Mouse (Mus musculus) MEL (cell line): ENCODE results near the gene Maml2. TPM values are rescaled to one million over a fixed set of nuclear protein-coding genes. Genes with fewer than 3 reads are reported as not detected.

Experiments used
- DNase-seq: peaks from one replicate; pipeline ENCODE4 v3.0.0; 2011; ENCODE audit warnings: low read depth, low spot score
- H3K27ac ChIP-seq: 2 replicates; pipeline ENCODE4 v1.5.1; 2012; ENCODE audit warnings: low read depth, mild to moderate bottlenecking, control low read depth, low read length, moderate library complexity; ENCODE audit not compliant: control insufficient read depth
- H3K27me3 ChIP-seq, 2 experiments: fragments of 150-350 bp in 1 of 2; sonication (generic) in 1 of 2; 2 replicates each; pipeline ENCODE4 v1.6.1; 2012; ENCODE audit warnings: low read length in 2 of 2, mild to moderate bottlenecking in 2 of 2, improper control_type of control experiment in 1 of 2, moderate library complexity in 1 of 2; ENCODE audit not compliant: insufficient read depth in 2 of 2, control insufficient read depth in 1 of 2
- H3K36me3 ChIP-seq, 2 experiments: 2 replicates each; pipeline ENCODE4 v1.6.1; 2012 to 2014; ENCODE audit warnings: low read length in 2 of 2, improper control_type of control experiment in 1 of 2, inconsistent platforms in 1 of 2, mild to moderate bottlenecking in 1 of 2; ENCODE audit not compliant: insufficient read depth in 2 of 2, control insufficient read depth in 1 of 2
- H3K4me1 ChIP-seq, 2 experiments: fragments of 150-350 bp in 1 of 2; sonication (generic) in 1 of 2; 2 replicates each; pipeline ENCODE4 v1.6.1; 2012; ENCODE audit warnings: low read length in 2 of 2, improper control_type of control experiment in 1 of 2, mild to moderate bottlenecking in 1 of 2; ENCODE audit not compliant: insufficient read depth in 2 of 2, control insufficient read depth in 1 of 2
- H3K4me3 ChIP-seq, 2 experiments: fragments of 150-350 bp in 1 of 2; sonication (generic) in 1 of 2; 2 replicates each; pipeline ENCODE4 v1.5.1; 2012; ENCODE audit warnings: low read depth in 2 of 2, low read length in 2 of 2, mild to moderate bottlenecking in 2 of 2, moderate library complexity in 2 of 2, control low read depth in 1 of 2, improper control_type of control experiment in 1 of 2; ENCODE audit not compliant: control insufficient read depth in 1 of 2, insufficient read depth in 1 of 2
- H3K79me2 ChIP-seq: 2 replicates; pipeline ENCODE4 v1.6.1; 2012; ENCODE audit warnings: mild to moderate bottlenecking, low read length, moderate library complexity; ENCODE audit not compliant: control insufficient read depth, poor library complexity, insufficient read depth
- H3K9ac ChIP-seq: 2 replicates; pipeline ENCODE4 v1.6.1; 2012; ENCODE audit warnings: low read depth, mild to moderate bottlenecking, control low read depth, low read length, moderate library complexity; ENCODE audit not compliant: control insufficient read depth, poor library complexity, severe bottlenecking
- H3K9me3 ChIP-seq: fragments of 150-350 bp; sonication (generic); replicated peaks from 2 replicates; pipeline ENCODE4 v1.6.1; 2012; ENCODE audit warnings: mild to moderate bottlenecking, low read length, improper control_type of control experiment, moderate library complexity; ENCODE audit not compliant: insufficient read depth
- CHD1 ChIP-seq: IDR thresholded peaks from 2 replicates; pipeline ENCODE4 v1.6.1; 2012; ENCODE audit warnings: low read depth, mild to moderate bottlenecking, inconsistent platforms, low read length, improper control_type of control experiment
- ELF1 ChIP-seq: IDR thresholded peaks from 2 replicates; pipeline ENCODE4 v1.6.1; 2014; ENCODE audit warnings: low read depth, mild to moderate bottlenecking, inconsistent platforms, low read length, improper control_type of control experiment, moderate library complexity
- EP300 ChIP-seq, 2 experiments: IDR thresholded peaks; 2 replicates each; pipeline ENCODE4 v1.6.1; 2011; ENCODE audit warnings: improper control_type of control experiment in 2 of 2, low read length in 2 of 2, low read depth in 1 of 2, mild to moderate bottlenecking in 1 of 2
- GATA1 ChIP-seq: IDR thresholded peaks from 2 replicates; pipeline ENCODE4 v1.6.1; 2011; ENCODE audit warnings: low read depth, low read length, improper control_type of control experiment
- JUND ChIP-seq: IDR thresholded peaks from 2 replicates; pipeline ENCODE4 v1.6.1; 2011; ENCODE audit warnings: low read depth, mild to moderate bottlenecking, improper control_type of control experiment, low read length
- MAFK ChIP-seq: IDR thresholded peaks from 2 replicates; pipeline ENCODE4 v1.6.1; 2011; ENCODE audit warnings: low read depth, mild to moderate bottlenecking, low read length, improper control_type of control experiment, borderline replicate concordance
- MEF2A ChIP-seq: IDR thresholded peaks from 2 replicates; pipeline ENCODE4 v1.6.1; 2014; ENCODE audit warnings: low read depth, mild to moderate bottlenecking, inconsistent platforms, low read length, improper control_type of control experiment; ENCODE audit not compliant: poor library complexity, insufficient replicate concordance, severe bottlenecking; ENCODE audit errors: extremely low read depth
- MXI1 ChIP-seq: IDR thresholded peaks from 2 replicates; pipeline ENCODE4 v1.6.1; 2011; ENCODE audit warnings: mild to moderate bottlenecking, low read depth, low read length, improper control_type of control experiment
- MYB ChIP-seq: IDR thresholded peaks from 2 replicates; pipeline ENCODE4 v1.6.1; 2011; ENCODE audit warnings: mild to moderate bottlenecking, low read depth, low read length, improper control_type of control experiment
- NRF1 ChIP-seq: IDR thresholded peaks from 2 replicates; pipeline ENCODE4 v1.6.1; 2014; ENCODE audit warnings: low read depth, mild to moderate bottlenecking, inconsistent platforms, low read length, improper control_type of control experiment, moderate library complexity; ENCODE audit not compliant: poor library complexity, insufficient read depth, severe bottlenecking
- POLR2A ChIP-seq, 2 experiments: IDR thresholded peaks; 2 replicates each; pipeline ENCODE4 v1.6.1; 2011 to 2012; ENCODE audit warnings: low read length in 2 of 2, mild to moderate bottlenecking in 2 of 2, control low read depth in 1 of 2, improper control_type of control experiment in 1 of 2, low read depth in 1 of 2, moderate library complexity in 1 of 2; ENCODE audit not compliant: control insufficient read depth in 1 of 2, insufficient read depth in 1 of 2, poor library complexity in 1 of 2
- POLR2AphosphoS2 ChIP-seq: IDR thresholded peaks from 2 replicates; pipeline ENCODE4 v1.6.1; 2011; ENCODE audit warnings: low read length, improper control_type of control experiment
- POLR2AphosphoS5 ChIP-seq: IDR thresholded peaks from 2 replicates; pipeline ENCODE4 v1.6.1; 2012; ENCODE audit warnings: low read depth, borderline replicate concordance, mild to moderate bottlenecking, inconsistent platforms, low read length, moderate library complexity, mixed read lengths
- RCOR1 ChIP-seq: IDR thresholded peaks from 2 replicates; pipeline ENCODE4 v1.6.1; 2012; ENCODE audit warnings: low read depth, mild to moderate bottlenecking, inconsistent platforms, low read length, improper control_type of control experiment
- SIN3A ChIP-seq: IDR thresholded peaks from 2 replicates; pipeline ENCODE4 v1.6.1; 2012; ENCODE audit warnings: low read length, improper control_type of control experiment, inconsistent platforms
- SMC3 ChIP-seq: IDR thresholded peaks from 2 replicates; pipeline ENCODE4 v1.6.1; 2011; ENCODE audit warnings: low read depth, low read length, improper control_type of control experiment
- TAL1 ChIP-seq: IDR thresholded peaks from 2 replicates; pipeline ENCODE4 v1.6.1; 2012; ENCODE audit warnings: mild to moderate bottlenecking, inconsistent platforms, low read length, moderate library complexity, mixed read lengths
- TCF12 ChIP-seq: IDR thresholded peaks from 2 replicates; pipeline ENCODE4 v1.6.1; 2014; ENCODE audit warnings: low read depth, mild to moderate bottlenecking, inconsistent platforms, low read length, improper control_type of control experiment, moderate library complexity
- UBTF ChIP-seq: IDR thresholded peaks from 2 replicates; pipeline ENCODE4 v1.6.1; 2012; ENCODE audit warnings: low read depth, mild to moderate bottlenecking, inconsistent platforms, low read length, improper control_type of control experiment, moderate library complexity, borderline replicate concordance; ENCODE audit not compliant: insufficient read depth
- USF1 ChIP-seq: IDR thresholded peaks from 2 replicates; pipeline ENCODE4 v1.6.1; 2014; ENCODE audit warnings: low read depth, mild to moderate bottlenecking, inconsistent platforms, low read length, improper control_type of control experiment, moderate library complexity
- ZC3H11A ChIP-seq: IDR thresholded peaks from 2 replicates; pipeline ENCODE4 v1.6.1; 2012; ENCODE audit warnings: low read depth, mild to moderate bottlenecking, inconsistent platforms, low read length, improper control_type of control experiment
- polyA plus RNA-seq, 2 experiments: library from polyadenylated mRNA; stranded (reverse) in 1 of 2; unstranded in 1 of 2; fragments of >175 nt in 1 of 2; fragments of >200 nt in 1 of 2; gene quantifications; 2 replicates each; pipeline versions ENCODE4 v1.2.1 to v1.2.4; 2012; ENCODE audit warnings: low replicate concordance in 2 of 2, low read depth in 1 of 2; ENCODE audit not compliant: insufficient read length in 2 of 2, insufficient read depth in 1 of 2, missing spikeins in 1 of 2
- total RNA-seq: library from RNA; depleted of rRNA; stranded (reverse); fragments of 300-350 nt; gene quantifications from 2 replicates; pipeline ENCODE4 v1.2.3, GENCODE M21; 2012

The Maml2 gene
- total and polyA plus RNA-seq, 3 experiments: 0.08 to 0.47 TPM; not detected in 1

- DNase-seq: peak; percentile 51
- no peak overlapping the region for H3K4me3 ChIP-seq
- no peak overlapping the region for H3K27ac ChIP-seq
- peaks cover 2 to 42% of the 10 kb centered on the region in 2 experiments; a peak in 3 of 4 replicates for H3K36me3 ChIP-seq
- no peaks in the 10 kb centered on the region for H3K9me3 ChIP-seq
- no peak overlapping the region for H3K9ac ChIP-seq
- TF ChIP-seq SIN3A (0 out of 2 replicates have a peak, but pooled peaks have one; percentile 25), POLR2AphosphoS2 (no peak), GATA1 (peak; percentile 68; the same call in 1 of the 2 replicates), EP300 (IDR thresholded peaks at IDR 0.05; ENCODE audit: low read depth in 1 of 2, low read length in 2 of 2) (peak; percentile 52 to 54; a peak in 2 of 4 replicates)
- peaks cover 10 to 32% of the 10 kb centered on the region in 2 experiments for H3K4me1 ChIP-seq
- no peaks in the 10 kb centered on the region for H3K27me3 ChIP-seq
- no peaks in the 10 kb centered on the region for H3K79me2 ChIP-seq
Observed at GRCm38 (mm10) chr9:13256726-13257125, 41.0 kb upstream of the Maml2 start.

- DNase-seq: no peak
- Histone ChIP-seq H3K27me3 (no peaks in the 10 kb centered on the region), H3K9ac (no peak overlapping the region), H3K4me1 (peaks cover 6 to 30% of the 10 kb centered on the region in 2 experiments), H3K9me3 (no peaks in the 10 kb centered on the region), H3K79me2 (no peaks in the 10 kb centered on the region), H3K27ac (no peak overlapping the region), H3K36me3 (peaks cover 2 to 37% of the 10 kb centered on the region in 2 experiments; a peak in 3 of 4 replicates), H3K4me3 (no peak overlapping the region)
- no peak for TF ChIP-seq TAL1
- TF ChIP-seq MXI1: no peak
- no peak for TF ChIP-seq JUND
- TF ChIP-seq MAFK: no peak
- TF ChIP-seq USF1: no peak
- TF ChIP-seq SMC3: no peak
- no peak for TF ChIP-seq CHD1
- TF ChIP-seq RCOR1: no peak
- TF ChIP-seq NRF1: no peak
- no peak for TF ChIP-seq MEF2A
- no peak for TF ChIP-seq TCF12
- TF ChIP-seq POLR2A (IDR thresholded peaks at IDR 0.05; ENCODE audit: control insufficient read depth in 1 of 2, insufficient read depth in 1 of 2, low read depth in 1 of 2, low read length in 2 of 2, poor library complexity in 1 of 2): no peak
- TF ChIP-seq UBTF: no peak
- TF ChIP-seq MYB: no peak
- TF ChIP-seq POLR2AphosphoS5: no peak
- no peak for TF ChIP-seq EP300 (IDR thresholded peaks at IDR 0.05; ENCODE audit: low read depth in 1 of 2, low read length in 2 of 2)
- no peak for TF ChIP-seq ELF1
- TF ChIP-seq GATA1: no peak
- TF ChIP-seq ZC3H11A: no peak
Observed at GRCm38 (mm10) chr9:13258173-13258572, 39.6 kb upstream of the Maml2 start.
